Mouse (Mus musculus): Measurements from ENCODE around the gene Chd9. TPM values are rescaled to one million over a fixed set of nuclear protein-coding genes. Genes with fewer than 3 reads are reported as not detected.

The Chd9 gene
- polyA plus RNA-seq, 1 experiment from 2014 or later: 60.0 TPM

DNA sequence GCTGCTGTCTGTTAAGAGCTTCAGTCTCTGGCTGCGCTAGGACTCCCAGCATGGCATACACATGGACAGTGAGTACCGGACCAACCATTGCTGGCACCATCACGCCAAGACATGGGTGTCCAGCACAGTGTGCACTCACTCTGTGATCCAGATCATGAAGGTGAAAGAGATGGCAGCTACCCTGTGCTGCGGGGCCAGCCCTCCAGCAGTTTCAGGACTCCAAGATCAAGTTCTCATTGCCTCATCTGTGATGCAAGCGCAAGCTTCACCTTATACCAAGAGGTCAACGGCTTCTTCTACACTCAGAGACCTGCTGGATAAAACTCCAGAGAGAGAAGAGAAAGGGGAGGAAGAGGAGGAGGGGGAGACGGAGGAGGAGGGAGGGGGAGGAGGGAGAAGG lies 19.8 kb downstream of the Chd9 start:
- WGBS: 88% methylated on average over 7 of the region's 7 CpGs
- H3K27ac ChIP-seq (replicated peaks; ENCODE audit: low read depth, low read length): no peak overlapping the region

DNA sequence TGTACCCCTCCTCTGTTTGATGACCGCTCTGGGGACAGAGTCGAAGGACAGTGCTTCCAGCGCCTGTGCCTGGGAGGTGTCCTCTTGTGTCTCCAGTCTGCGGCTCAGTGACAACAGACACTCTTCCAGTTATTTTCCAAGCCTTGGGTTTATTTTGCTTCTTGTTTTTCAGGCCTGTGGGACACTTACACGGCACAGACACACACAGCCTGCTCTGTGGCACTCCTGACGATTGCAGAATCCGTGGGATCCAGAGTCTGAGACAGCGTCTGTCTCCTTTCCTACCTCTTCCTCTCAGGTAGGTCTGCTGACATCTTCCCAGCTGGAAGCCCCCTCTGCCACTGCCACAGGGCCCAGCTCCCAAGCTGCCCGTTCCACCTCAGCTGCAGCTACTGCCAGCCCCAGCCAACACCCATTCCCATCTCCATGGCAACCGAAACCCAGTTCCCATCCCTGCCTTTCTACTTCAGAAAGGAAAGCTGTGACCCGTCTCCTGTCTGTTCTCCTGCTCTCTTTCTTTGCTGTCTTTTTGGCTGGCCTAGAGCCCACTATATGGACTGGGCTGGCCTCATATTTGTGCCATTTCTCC lies 21.4 kb downstream of the Chd9 start:
- no peak overlapping the region for H3K27ac ChIP-seq (replicated peaks; ENCODE audit: low read depth, low read length)
- H3K36me3 ChIP-seq (ENCODE audit: control insufficient read depth, insufficient read depth, low read length): no peaks in the 10 kb centered on the region
- no peak for DNase-seq (ENCODE audit: low spot score)
- peaks cover 8% of the 10 kb centered on the region for H3K4me1 ChIP-seq (ENCODE audit: control insufficient read depth, insufficient read depth, low read length)
- ATAC-seq (ENCODE audit: insufficient number of reproducible peaks, low FRiP score, low TSS enrichment, low read depth): no peak
- no peak overlapping the region for H3K4me2 ChIP-seq (ENCODE audit: low read depth, severe bottlenecking)
- no peaks in the 10 kb centered on the region for H3K9me3 ChIP-seq (ENCODE audit: control insufficient read depth, low read length)
- no peaks in the 10 kb centered on the region for H3K27me3 ChIP-seq (ENCODE audit: control insufficient read depth, insufficient read depth, low read length)
- H3K4me3 ChIP-seq (ENCODE audit: low read depth, low read length): no peak overlapping the region
- H3K9ac ChIP-seq (ENCODE audit: low read length): no peak overlapping the region
- WGBS: 61% methylated on average over 11 of the region's 11 CpGs

More for the DNA sequence above, 19.8 kb downstream of the Chd9 start:
- Histone ChIP-seq H3K9me3 (ENCODE audit: control insufficient read depth, low read length) (no peaks in the 10 kb centered on the region), H3K4me3 (ENCODE audit: low read depth, low read length) (no peak overlapping the region), H3K4me2 (ENCODE audit: low read depth, severe bottlenecking) (no peak overlapping the region), H3K27me3 (ENCODE audit: control insufficient read depth, insufficient read depth, low read length) (no peaks in the 10 kb centered on the region), H3K4me1 (ENCODE audit: control insufficient read depth, insufficient read depth, low read length) (peaks cover 6% of the 10 kb centered on the region), H3K9ac (ENCODE audit: low read length) (no peak overlapping the region), H3K36me3 (ENCODE audit: control insufficient read depth, insufficient read depth, low read length) (no peaks in the 10 kb centered on the region)
- DNase-seq (ENCODE audit: low spot score): no peak
- ATAC-seq (ENCODE audit: insufficient number of reproducible peaks, low FRiP score, low TSS enrichment, low read depth): no peak

DNA sequence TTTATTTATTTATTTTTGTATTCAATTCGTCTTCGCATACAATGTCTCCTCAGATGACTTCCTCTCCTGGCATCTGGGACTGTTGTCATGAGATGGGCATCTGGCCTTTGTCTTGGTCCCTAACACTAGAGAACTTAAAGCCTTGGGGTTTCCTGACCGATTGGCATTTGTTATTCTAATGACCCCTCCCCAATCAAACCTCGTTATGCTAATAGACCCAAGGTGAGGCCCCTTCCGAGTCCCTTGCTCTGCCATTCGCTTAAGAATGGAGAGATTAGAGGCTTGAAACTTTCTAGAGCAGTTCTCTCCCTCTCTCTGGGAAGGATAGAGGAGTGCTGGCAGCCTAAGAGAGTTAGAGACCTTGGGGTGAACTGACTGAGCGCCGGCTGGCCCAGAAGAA lies 23.4 kb downstream of the Chd9 start:
- H3K27me3 ChIP-seq (ENCODE audit: control insufficient read depth, insufficient read depth, low read length): no peaks in the 10 kb centered on the region
- H3K4me1 ChIP-seq (ENCODE audit: control insufficient read depth, insufficient read depth, low read length): peaks cover 12% of the 10 kb centered on the region
- H3K9ac ChIP-seq (ENCODE audit: low read length): no peak overlapping the region
- WGBS: 43% methylated on average over 8 of the region's 8 CpGs
- no peaks in the 10 kb centered on the region for H3K9me3 ChIP-seq (ENCODE audit: control insufficient read depth, low read length)
- ATAC-seq (ENCODE audit: insufficient number of reproducible peaks, low FRiP score, low TSS enrichment, low read depth) (no peak), DNase-seq (ENCODE audit: low spot score) (no peak)
- H3K27ac ChIP-seq (replicated peaks; ENCODE audit: low read depth, low read length): no peak overlapping the region
- H3K4me3 ChIP-seq (ENCODE audit: low read depth, low read length): no peak overlapping the region
- H3K4me2 ChIP-seq (ENCODE audit: low read depth, severe bottlenecking): no peak overlapping the region
- H3K36me3 ChIP-seq (ENCODE audit: control insufficient read depth, insufficient read depth, low read length): no peaks in the 10 kb centered on the region

DNA sequence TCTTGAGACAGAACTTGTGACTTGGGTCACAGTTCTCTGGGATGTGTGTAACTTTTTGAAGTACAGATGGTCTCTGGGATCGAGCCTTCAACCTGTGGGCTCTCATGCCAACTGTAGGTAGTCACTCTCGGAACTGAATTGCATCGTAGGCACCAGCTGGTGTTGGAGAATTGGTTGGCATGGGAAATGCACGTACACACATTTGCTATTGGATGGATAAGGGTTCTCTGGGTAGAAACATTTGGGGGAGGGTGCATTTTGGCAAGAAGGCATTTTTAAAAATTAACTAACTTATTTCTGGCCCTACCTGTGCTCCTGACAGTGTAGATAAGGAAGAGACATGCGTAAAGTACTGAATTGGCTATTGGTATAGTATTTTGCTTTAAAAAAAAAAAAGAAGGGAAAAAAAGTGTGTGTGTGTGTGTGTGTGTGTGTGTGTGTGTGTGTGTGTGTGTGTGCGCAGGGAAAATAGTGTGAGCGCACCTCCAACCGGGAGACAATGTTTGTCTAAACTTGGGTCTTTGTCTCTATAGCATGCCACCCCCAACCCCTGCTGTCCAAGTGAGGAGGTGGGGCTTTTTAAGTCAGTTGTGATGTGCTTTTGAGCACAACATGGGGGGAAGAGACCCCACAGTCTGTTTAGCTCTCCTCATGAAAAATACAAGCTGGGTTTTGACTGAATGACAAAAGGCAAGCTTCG lies 26.0 kb downstream of the Chd9 start:
- ATAC-seq (ENCODE audit: insufficient number of reproducible peaks, low FRiP score, low TSS enrichment, low read depth) (no peak), DNase-seq (ENCODE audit: low spot score) (no peak)
- H3K4me2 ChIP-seq (ENCODE audit: low read depth, severe bottlenecking): peak overlapping the region; percentile 7; the same call in 1 of the 2 replicates
- H3K4me3 ChIP-seq (ENCODE audit: low read depth, low read length): no peak overlapping the region
- peak overlapping the region; percentile 45; the same call in 1 of the 2 replicates for H3K27ac ChIP-seq (replicated peaks; ENCODE audit: low read depth, low read length)
- H3K9me3 ChIP-seq (ENCODE audit: control insufficient read depth, low read length): no peaks in the 10 kb centered on the region
- H3K27me3 ChIP-seq (ENCODE audit: control insufficient read depth, insufficient read depth, low read length): no peaks in the 10 kb centered on the region
- H3K4me1 ChIP-seq (ENCODE audit: control insufficient read depth, insufficient read depth, low read length): peaks cover 16% of the 10 kb centered on the region
- no peaks in the 10 kb centered on the region for H3K36me3 ChIP-seq (ENCODE audit: control insufficient read depth, insufficient read depth, low read length)
- no peak overlapping the region for H3K9ac ChIP-seq (ENCODE audit: low read length)
- WGBS: 79% methylated on average over 9 of the region's 9 CpGs

DNA sequence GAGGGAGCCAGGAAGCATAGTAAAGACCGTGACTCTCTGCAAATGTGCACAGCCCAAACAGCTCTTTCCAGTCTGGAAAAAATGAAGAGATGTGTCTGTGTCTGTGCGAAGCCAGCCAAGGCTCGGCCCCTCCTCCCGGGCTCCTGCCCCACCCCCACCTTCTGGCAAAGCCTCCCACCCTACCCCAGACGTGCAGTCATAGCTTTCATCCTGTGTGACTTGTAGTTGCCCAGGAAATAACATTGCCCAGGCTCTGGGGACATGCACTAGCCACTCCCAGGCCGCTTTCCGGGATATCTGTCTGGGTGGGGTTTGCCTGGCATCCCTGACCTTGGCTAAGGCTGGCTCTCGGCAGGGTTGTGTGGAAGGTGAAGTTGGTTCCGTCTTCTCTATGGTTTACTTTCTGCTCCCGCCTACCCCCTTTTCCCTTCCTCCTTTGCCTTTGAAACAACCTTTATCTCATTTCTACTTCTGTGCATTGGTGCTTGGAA lies 26.6 kb downstream of the Chd9 start:
- Histone ChIP-seq H3K9ac (ENCODE audit: low read length) (0 out of 2 replicates have a peak overlapping the region, but pooled peaks have one; percentile 35), H3K36me3 (ENCODE audit: control insufficient read depth, insufficient read depth, low read length) (no peaks in the 10 kb centered on the region), H3K4me3 (ENCODE audit: low read depth, low read length) (no peak overlapping the region), H3K27ac (replicated peaks; ENCODE audit: low read depth, low read length) (peak overlapping the region; percentile 45; the same call in 1 of the 2 replicates), H3K27me3 (ENCODE audit: control insufficient read depth, insufficient read depth, low read length) (no peaks in the 10 kb centered on the region), H3K4me1 (ENCODE audit: control insufficient read depth, insufficient read depth, low read length) (peaks cover 16% of the 10 kb centered on the region), H3K4me2 (ENCODE audit: low read depth, severe bottlenecking) (peak overlapping the region; percentile 7; the same call in 1 of the 2 replicates), H3K9me3 (ENCODE audit: control insufficient read depth, low read length) (no peaks in the 10 kb centered on the region)
- 18% methylated on average over 10 of the region's 10 CpGs for whole genome bisulfite sequencing
- peak; percentile 26; the same call in 1 of the 2 replicates for ATAC-seq (ENCODE audit: insufficient number of reproducible peaks, low FRiP score, low TSS enrichment, low read depth)
- peak; percentile 48 for DNase-seq (ENCODE audit: low spot score)

GRCm38 (mm10) chr8:90856171-90856570 lies 28.0 kb downstream of the Chd9 start:
- H3K4me3 ChIP-seq (ENCODE audit: low read depth, low read length): no peak overlapping the region
- WGBS: 91% methylated on average over 3 of the region's 3 CpGs
- no peak overlapping the region for H3K4me2 ChIP-seq (ENCODE audit: low read depth, severe bottlenecking)
- no peak overlapping the region for H3K27ac ChIP-seq (replicated peaks; ENCODE audit: low read depth, low read length)
- peaks cover 18% of the 10 kb centered on the region for H3K4me1 ChIP-seq (ENCODE audit: control insufficient read depth, insufficient read depth, low read length)
- no peak overlapping the region for H3K9ac ChIP-seq (ENCODE audit: low read length)
- H3K27me3 ChIP-seq (ENCODE audit: control insufficient read depth, insufficient read depth, low read length): no peaks in the 10 kb centered on the region
- DNase-seq (ENCODE audit: low spot score) (no peak), ATAC-seq (ENCODE audit: insufficient number of reproducible peaks, low FRiP score, low TSS enrichment, low read depth) (no peak)
- no peaks in the 10 kb centered on the region for H3K36me3 ChIP-seq (ENCODE audit: control insufficient read depth, insufficient read depth, low read length)
- no peaks in the 10 kb centered on the region for H3K9me3 ChIP-seq (ENCODE audit: control insufficient read depth, low read length)

DNA sequence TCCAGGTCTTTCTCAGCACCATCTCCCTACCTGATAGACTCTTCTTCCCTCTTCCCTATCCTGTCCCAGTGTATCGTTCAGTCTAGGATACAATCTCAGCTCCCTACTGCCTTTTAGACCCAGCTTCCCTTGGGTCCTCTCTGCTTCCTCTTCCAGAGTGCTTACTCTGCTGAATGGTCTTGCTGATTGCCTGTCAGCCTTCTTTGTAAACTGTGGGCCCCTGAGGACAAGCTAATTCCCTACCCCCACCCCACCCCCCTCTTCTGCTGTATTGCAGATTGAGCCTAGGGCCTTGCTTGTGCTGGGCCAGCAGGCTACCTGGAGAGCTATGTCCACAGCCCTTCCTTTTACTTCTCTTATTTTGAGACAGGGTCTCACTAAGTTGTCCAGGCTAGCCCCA lies 28.8 kb downstream of the Chd9 start:
- Histone ChIP-seq H3K27ac (replicated peaks; ENCODE audit: low read depth, low read length) (no peak overlapping the region), H3K9me3 (ENCODE audit: control insufficient read depth, low read length) (no peaks in the 10 kb centered on the region), H3K27me3 (ENCODE audit: control insufficient read depth, insufficient read depth, low read length) (no peaks in the 10 kb centered on the region), H3K9ac (ENCODE audit: low read length) (no peak overlapping the region), H3K4me1 (ENCODE audit: control insufficient read depth, insufficient read depth, low read length) (peaks cover 21% of the 10 kb centered on the region), H3K4me3 (ENCODE audit: low read depth, low read length) (no peak overlapping the region), H3K36me3 (ENCODE audit: control insufficient read depth, insufficient read depth, low read length) (no peaks in the 10 kb centered on the region), H3K4me2 (ENCODE audit: low read depth, severe bottlenecking) (no peak overlapping the region)
- no peak for ATAC-seq (ENCODE audit: insufficient number of reproducible peaks, low FRiP score, low TSS enrichment, low read depth)
- WGBS: 68% methylated on average over 1 of the region's 1 CpGs
- no peak for DNase-seq (ENCODE audit: low spot score)

- H3K36me3 ChIP-seq (ENCODE audit: control insufficient read depth, insufficient read depth, low read length): no peaks in the 10 kb centered on the region
- no peaks in the 10 kb centered on the region for H3K9me3 ChIP-seq (ENCODE audit: control insufficient read depth, low read length)
- no peak overlapping the region for H3K9ac ChIP-seq (ENCODE audit: low read length)
- ATAC-seq (ENCODE audit: insufficient number of reproducible peaks, low FRiP score, low TSS enrichment, low read depth): no peak
- WGBS: 97% methylated on average over 2 of the region's 2 CpGs
- no peaks in the 10 kb centered on the region for H3K27me3 ChIP-seq (ENCODE audit: control insufficient read depth, insufficient read depth, low read length)
- DNase-seq (ENCODE audit: low spot score): no peak
- peaks cover 26% of the 10 kb centered on the region for H3K4me1 ChIP-seq (ENCODE audit: control insufficient read depth, insufficient read depth, low read length)
- H3K27ac ChIP-seq (replicated peaks; ENCODE audit: low read depth, low read length): no peak overlapping the region
- H3K4me3 ChIP-seq (ENCODE audit: low read depth, low read length): no peak overlapping the region
- no peak overlapping the region for H3K4me2 ChIP-seq (ENCODE audit: low read depth, severe bottlenecking)
Measured at GRCm38 (mm10) chr8:90858071-90858470, 29.9 kb downstream of the Chd9 start.

Measured in limb, embryonic 11.5 days (tissue).